Mouse (Mus musculus) lung, embryonic 15.5 days (tissue): ENCODE data around the gene Gm49369. TPM values are rescaled to one million over a fixed set of nuclear protein-coding genes. Genes with fewer than 3 reads are reported as not detected.
"Not testable (repeated sequence)": the region's sequence is repeated elsewhere in the genome, so short reads cannot be mapped to it uniquely, and the experiment has no call there.

ENCODE experiments used
- ATAC-seq: fragments of 200-750 bp; cut with Nextera tagmentation; 2 replicates; pipeline ENCODE4 v1.8.0; 2017; ENCODE audit warnings: moderate number of reproducible peaks, borderline replicate concordance; ENCODE audit not compliant: low FRiP score, low TSS enrichment; ENCODE audit errors: extremely low read depth
- H3K27ac ChIP-seq: fragments of 300-500 bp; sonication (generic); 2 replicates; pipeline ENCODE4 v1.5.1; 2015; ENCODE audit warnings: moderate library complexity, mild to moderate bottlenecking, inconsistent platforms
- H3K27me3 ChIP-seq: fragments of 300-500 bp; sonication (generic); 2 replicates; pipeline ENCODE4 v1.6.1; 2015; ENCODE audit warnings: inconsistent platforms
- H3K36me3 ChIP-seq: fragments of 300-500 bp; sonication (generic); 2 replicates; pipeline ENCODE4 v1.6.1; 2015; ENCODE audit warnings: inconsistent platforms
- H3K4me1 ChIP-seq: fragments of 300-500 bp; sonication (generic); 2 replicates; pipeline ENCODE4 v1.6.1; 2015; ENCODE audit warnings: inconsistent platforms
- H3K4me2 ChIP-seq: fragments of 300-500 bp; sonication (generic); 2 replicates; pipeline ENCODE4 v1.6.1; 2015; ENCODE audit warnings: inconsistent platforms, mild to moderate bottlenecking, moderate library complexity
- H3K4me3 ChIP-seq: fragments of 300-500 bp; sonication (generic); 2 replicates; pipeline ENCODE4 v1.5.1; 2015; ENCODE audit warnings: mild to moderate bottlenecking, inconsistent platforms
- H3K9ac ChIP-seq: fragments of 300-500 bp; sonication (generic); 2 replicates; pipeline ENCODE4 v1.6.1; 2015; ENCODE audit warnings: inconsistent platforms
- H3K9me3 ChIP-seq: fragments of 300-500 bp; sonication (generic); 2 replicates; pipeline ENCODE4 v1.6.1; 2016; ENCODE audit warnings: inconsistent platforms
- WGBS: fragments of 180-500 bp; shearing (Covaris S2); methylation state at CpG from one replicate; pipeline ENCODE4 v1.1.7; 2015; 5-methylcytosine and 5-hydroxymethylcytosine counted together
- polyA plus RNA-seq: library from polyadenylated mRNA; unstranded; fragments of >200 nt; fragmentation: Nextera tagmentation; extraction: Ambion mirVana; gene quantifications from 2 replicates; pipeline ENCODE4 v1.2.1, GENCODE M21; 2015

Gene Gm49369
- polyA plus RNA-seq, 1 experiment from 2014 or later, result 0.72 TPM

DNA sequence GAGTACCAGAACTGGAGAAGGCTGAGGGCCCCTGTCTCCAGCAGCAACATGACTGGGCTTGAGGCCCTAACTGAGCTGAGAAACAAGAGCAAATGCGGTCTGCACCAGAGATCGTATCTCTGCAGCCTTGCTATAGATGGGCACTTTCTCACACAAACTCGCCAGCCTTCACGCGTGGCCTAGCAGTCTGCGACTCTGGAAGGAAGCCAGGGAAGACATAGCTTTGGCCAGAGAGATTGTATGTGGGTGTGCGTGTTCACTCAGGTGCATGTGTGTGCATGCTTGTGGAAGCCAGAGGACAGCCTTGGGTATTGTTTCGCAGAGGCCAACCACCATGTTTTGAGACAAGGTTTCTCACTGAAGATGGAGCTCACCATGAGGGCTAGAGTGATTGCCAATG, 26.2 kb upstream of the Gm49369 start:
- WGBS, result 95% methylated on average over 8 of the region's 8 CpGs
- no peak overlapping the region for H3K9ac ChIP-seq
- no peak overlapping the region for H3K4me2 ChIP-seq
- no peak overlapping the region for H3K4me3 ChIP-seq
- no peaks in the 10 kb centered on the region for H3K27me3 ChIP-seq
- no peak for ATAC-seq
- no peaks in the 10 kb centered on the region for H3K9me3 ChIP-seq
- H3K36me3 ChIP-seq, result no peaks in the 10 kb centered on the region
- no peak overlapping the region for H3K27ac ChIP-seq
- H3K4me1 ChIP-seq, result 0 out of 2 replicates have a peak, but pooled peaks cover 1% of the 10 kb centered on the region

GRCm38 (mm10) chr7:142407935-142408334, 25.5 kb upstream of the Gm49369 start:
- H3K4me2 ChIP-seq, result no peak overlapping the region

GRCm38 (mm10) chr7:142405134-142405533, 22.7 kb upstream of the Gm49369 start:
- not testable (repeated sequence) for H3K27ac ChIP-seq, ATAC-seq, H3K4me3 ChIP-seq, H3K4me2 ChIP-seq, H3K36me3 ChIP-seq, H3K27me3 ChIP-seq, H3K9ac ChIP-seq, H3K9me3 ChIP-seq, H3K4me1 ChIP-seq
- whole genome bisulfite sequencing, result 89% methylated on average over 5 of the region's 5 CpGs

More at GRCm38 (mm10) chr7:142407935-142408334, 25.5 kb upstream of the Gm49369 start:
- Histone ChIP-seq H3K9me3 (no peaks in the 10 kb centered on the region), H3K9ac (no peak overlapping the region), H3K4me3 (no peak overlapping the region), H3K4me1 (0 out of 2 replicates have a peak, but pooled peaks cover 4% of the 10 kb centered on the region), H3K27me3 (no peaks in the 10 kb centered on the region), H3K27ac (no peak overlapping the region), H3K36me3 (no peaks in the 10 kb centered on the region)
- no peak for ATAC-seq
- WGBS, result 48% methylated on average over 4 of the region's 4 CpGs

GRCm38 (mm10) chr7:142403591-142403990, 21.1 kb upstream of the Gm49369 start:
- H3K27me3 ChIP-seq, result no peaks in the 10 kb centered on the region
- H3K4me2 ChIP-seq, result no peak overlapping the region
- no peaks in the 10 kb centered on the region for H3K9me3 ChIP-seq
- H3K27ac ChIP-seq, result no peak overlapping the region
- no peak for ATAC-seq
- 0 out of 2 replicates have a peak, but pooled peaks cover 4% of the 10 kb centered on the region for H3K4me1 ChIP-seq
- 55% methylated on average over 4 of the region's 4 CpGs for WGBS
- no peaks in the 10 kb centered on the region for H3K36me3 ChIP-seq
- no peak overlapping the region for H3K9ac ChIP-seq
- no peak overlapping the region for H3K4me3 ChIP-seq

GRCm38 (mm10) chr7:142400750-142401142, 18.3 kb upstream of the Gm49369 start:
- H3K4me1 ChIP-seq, result 0 out of 2 replicates have a peak, but pooled peaks cover 4% of the 10 kb centered on the region
- WGBS, result 56% methylated on average over 7 of the region's 7 CpGs
- H3K27me3 ChIP-seq, result no peaks in the 10 kb centered on the region
- H3K27ac ChIP-seq, result no peak overlapping the region
- H3K36me3 ChIP-seq, result no peaks in the 10 kb centered on the region
- H3K4me2 ChIP-seq, result no peak overlapping the region
- no peaks in the 10 kb centered on the region for H3K9me3 ChIP-seq
- ATAC-seq, result no peak
- no peak overlapping the region for H3K9ac ChIP-seq
- H3K4me3 ChIP-seq, result no peak overlapping the region

DNA sequence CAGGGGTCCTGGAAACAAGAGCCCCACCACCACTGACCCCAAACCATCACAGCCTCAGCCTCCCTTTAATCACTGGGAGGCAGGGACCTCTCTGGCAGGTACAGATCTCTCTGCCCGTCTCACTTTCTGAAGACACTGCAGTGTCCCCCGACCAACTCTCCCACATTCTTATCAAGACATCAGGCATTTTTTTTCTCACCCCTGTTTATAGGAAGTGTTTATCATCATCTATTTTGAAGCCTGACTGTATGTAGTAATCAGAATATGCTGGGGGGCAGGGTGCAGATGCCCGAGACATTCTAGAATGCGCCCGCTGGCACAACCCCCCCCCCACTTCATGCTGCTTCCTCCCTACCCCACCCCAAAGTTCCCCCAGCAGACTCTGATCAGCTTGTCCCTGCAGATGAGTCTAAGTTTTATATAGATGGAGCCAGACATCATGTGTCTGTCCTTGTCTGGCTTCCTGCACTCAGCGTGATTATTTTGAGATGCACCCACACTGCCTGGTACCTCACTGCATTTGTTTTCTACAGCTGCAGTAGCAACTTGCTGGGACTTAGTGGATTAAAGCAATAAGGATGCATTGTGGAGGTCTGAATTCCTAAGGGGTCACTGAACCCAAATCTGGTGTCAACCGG, 17.8 kb upstream of the Gm49369 start:
- H3K4me2 ChIP-seq, result no peak overlapping the region

DNA sequence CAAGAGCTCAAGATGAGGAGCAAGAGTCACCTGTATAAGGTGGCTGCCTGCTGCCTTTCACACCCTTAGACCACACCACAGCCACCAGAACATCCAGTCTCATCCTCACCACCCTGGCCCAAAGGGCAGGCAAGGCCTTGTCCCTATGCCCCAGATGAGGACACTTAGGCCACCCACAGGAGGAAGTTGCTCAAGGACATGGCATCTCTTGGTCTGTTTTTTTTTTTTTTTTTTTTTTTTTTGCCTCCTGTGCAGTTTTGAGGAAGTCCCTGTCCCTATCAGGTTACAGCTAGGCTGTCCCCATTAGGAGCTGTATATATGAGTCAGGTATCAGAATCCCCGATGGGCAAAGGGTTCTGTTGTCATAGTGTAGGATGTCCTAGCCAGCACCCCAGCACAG, 16.8 kb upstream of the Gm49369 start:
- no peak overlapping the region for H3K4me2 ChIP-seq
- no peaks in the 10 kb centered on the region for H3K9me3 ChIP-seq
- H3K36me3 ChIP-seq, result no peaks in the 10 kb centered on the region
- 0 out of 2 replicates have a peak, but pooled peaks cover 4% of the 10 kb centered on the region for H3K4me1 ChIP-seq
- ATAC-seq, result no peak
- 63% methylated on average over 1 of the region's 1 CpGs for WGBS
- no peak overlapping the region for H3K4me3 ChIP-seq
- H3K27ac ChIP-seq, result no peak overlapping the region
- H3K9ac ChIP-seq, result no peak overlapping the region
- H3K27me3 ChIP-seq, result no peaks in the 10 kb centered on the region

More for the DNA sequence above, 17.8 kb upstream of the Gm49369 start:
- Histone ChIP-seq H3K4me3 (no peak overlapping the region), H3K27me3 (no peaks in the 10 kb centered on the region), H3K27ac (no peak overlapping the region), H3K9me3 (no peaks in the 10 kb centered on the region), H3K4me1 (0 out of 2 replicates have a peak, but pooled peaks cover 4% of the 10 kb centered on the region), H3K36me3 (no peaks in the 10 kb centered on the region), H3K9ac (no peak overlapping the region)
- no peak for ATAC-seq
- WGBS, result 61% methylated on average over 7 of the region's 7 CpGs

DNA sequence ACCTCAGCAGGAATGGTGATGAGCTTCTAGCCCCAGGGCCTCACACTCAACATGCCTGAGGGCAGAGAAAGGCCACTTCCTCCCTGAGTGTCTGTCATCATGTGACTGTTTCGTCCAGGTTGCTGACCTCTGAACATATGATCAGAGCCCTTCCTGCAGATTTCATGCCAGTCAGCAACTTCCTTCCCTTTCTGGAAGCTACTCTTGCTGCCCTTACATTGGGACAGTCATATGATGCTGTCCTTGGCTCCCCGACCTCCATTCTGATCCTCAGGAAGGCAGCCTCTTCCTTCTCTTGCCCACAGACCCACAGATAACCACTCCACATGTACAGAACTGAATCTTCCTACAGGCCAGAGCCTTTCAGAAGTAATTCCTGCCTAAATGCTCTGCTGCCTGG, 15.6 kb upstream of the Gm49369 start:
- Histone ChIP-seq H3K36me3 (no peaks in the 10 kb centered on the region), H3K4me2 (no peak overlapping the region), H3K27me3 (no peaks in the 10 kb centered on the region), H3K4me3 (no peak overlapping the region), H3K27ac (no peak overlapping the region), H3K4me1 (no peaks in the 10 kb centered on the region), H3K9me3 (no peaks in the 10 kb centered on the region), H3K9ac (no peak overlapping the region)
- no peak for ATAC-seq
- WGBS, result 35% methylated on average over 2 of the region's 2 CpGs

DNA sequence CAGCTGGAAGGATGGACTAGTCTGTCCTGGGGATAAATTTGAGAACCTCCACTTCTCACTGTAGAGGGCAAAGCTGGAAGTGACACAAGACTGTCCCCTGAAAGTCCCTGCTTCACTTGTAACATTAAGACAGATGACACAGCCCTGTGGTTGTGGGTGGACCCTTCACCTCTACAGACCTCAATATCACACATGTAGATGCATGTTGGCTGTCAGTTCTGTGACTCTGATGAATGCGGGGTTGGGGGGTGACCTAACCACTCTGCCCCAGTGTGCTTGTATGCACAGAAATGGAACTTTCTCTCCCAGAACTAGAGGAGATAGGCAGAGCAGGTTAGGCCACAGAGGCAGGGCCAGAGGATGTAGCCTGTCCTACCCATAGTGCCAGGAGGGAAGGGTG, 14.1 kb upstream of the Gm49369 start:
- Histone ChIP-seq H3K27ac (no peak overlapping the region), H3K36me3 (no peaks in the 10 kb centered on the region), H3K9me3 (no peaks in the 10 kb centered on the region), H3K4me2 (no peak overlapping the region), H3K4me1 (no peaks in the 10 kb centered on the region), H3K9ac (no peak overlapping the region), H3K27me3 (no peaks in the 10 kb centered on the region), H3K4me3 (no peak overlapping the region)
- 96% methylated on average over 1 of the region's 1 CpGs for WGBS
- no peak for ATAC-seq

GRCm38 (mm10) chr7:142395472-142395871, 13.0 kb upstream of the Gm49369 start:
- H3K9me3 ChIP-seq, result no peaks in the 10 kb centered on the region
- no peaks in the 10 kb centered on the region for H3K27me3 ChIP-seq
- H3K27ac ChIP-seq, result no peak overlapping the region
- 81% methylated on average over 4 of the region's 4 CpGs for WGBS
- no peak overlapping the region for H3K4me3 ChIP-seq
- H3K4me2 ChIP-seq, result no peak overlapping the region
- H3K4me1 ChIP-seq, result no peaks in the 10 kb centered on the region
- no peak overlapping the region for H3K9ac ChIP-seq
- H3K36me3 ChIP-seq, result no peaks in the 10 kb centered on the region
- ATAC-seq, result no peak

- Histone ChIP-seq H3K27me3 (no peaks in the 10 kb centered on the region), H3K4me1 (no peaks in the 10 kb centered on the region), H3K4me2 (no peak overlapping the region), H3K27ac (no peak overlapping the region), H3K9me3 (no peaks in the 10 kb centered on the region), H3K4me3 (no peak overlapping the region), H3K36me3 (no peaks in the 10 kb centered on the region), H3K9ac (no peak overlapping the region)
- no peak for ATAC-seq
- 52% methylated on average over 6 of the region's 6 CpGs for WGBS
Observed at GRCm38 (mm10) chr7:142394261-142395190, 12.1 kb upstream of the Gm49369 start.

- H3K9ac ChIP-seq, result no peak overlapping the region
- no peak overlapping the region for H3K4me2 ChIP-seq
- 24% methylated on average over 4 of the region's 4 CpGs for WGBS
- H3K4me1 ChIP-seq, result no peaks in the 10 kb centered on the region
- H3K9me3 ChIP-seq, result no peaks in the 10 kb centered on the region
- 0 out of 2 replicates have a peak, but pooled peaks have one; percentile 12 for ATAC-seq
- H3K36me3 ChIP-seq, result no peaks in the 10 kb centered on the region
- no peaks in the 10 kb centered on the region for H3K27me3 ChIP-seq
- no peak overlapping the region for H3K27ac ChIP-seq
- H3K4me3 ChIP-seq, result no peak overlapping the region
Observed at GRCm38 (mm10) chr7:142393191-142393590, 10.7 kb upstream of the Gm49369 start.
